Mouse (Mus musculus) E14TG2a.4 (cell line): ENCODE measurements around the gene Entpd5.

Source experiments
- CTCF ChIP-seq: conservative IDR thresholded peaks from 2 replicates; pipeline ENCODE4 v1.5.1; 2014; ENCODE audit warnings: low read length
- POU5F1 ChIP-seq: IDR thresholded peaks from 2 replicates; pipeline ENCODE4 v1.6.1; 2014; ENCODE audit warnings: low read length, borderline replicate concordance

GRCm38 (mm10) chr12:84347192-84347591 is 61.6 kb downstream of the Entpd5 start:
- TF ChIP-seq CTCF (peak; percentile 23; the same call in 1 of the 2 replicates), POU5F1 (no peak)
